Mouse (Mus musculus): ENCODE results near the gene Klf13. TPM values are rescaled to one million over a fixed set of nuclear protein-coding genes. Genes with fewer than 3 reads are reported as not detected.
A peak's percentile ranks its signal among the peaks of the same experiment; 100 is the strongest.

Gene Klf13
- total RNA-seq, 2 experiments from 2014 or later, result 200 to 216 TPM

GRCm38 (mm10) chr7:63905642-63906041 is 33.1 kb downstream of the Klf13 start:
- Histone ChIP-seq H3K27ac (peak overlapping the region; percentile 99), H3K4me3 (no peak overlapping the region)
- no peak for DNase-seq (ENCODE audit: low spot score in 2 of 2)
- TF ChIP-seq CTCF (conservative IDR thresholded peaks at IDR 0.05), result no peak

- no peak for DNase-seq (ENCODE audit: low spot score in 2 of 2)
- Histone ChIP-seq H3K27ac (peak overlapping the region; percentile 99), H3K4me3 (no peak overlapping the region)
- no peak for TF ChIP-seq CTCF (conservative IDR thresholded peaks at IDR 0.05)
These were observed 33.5 kb downstream of the Klf13 start for GRCm38 (mm10) chr7:63905190-63905589.

- TF ChIP-seq CTCF (conservative IDR thresholded peaks at IDR 0.05), result no peak
- no peak for DNase-seq (ENCODE audit: low spot score in 2 of 2)
- Histone ChIP-seq H3K27ac (peak overlapping the region; percentile 99), H3K4me3 (no peak overlapping the region)
These were observed 34.9 kb downstream of the Klf13 start for GRCm38 (mm10) chr7:63903635-63904380.

GRCm38 (mm10) chr7:63902604-63903210 is 36.0 kb downstream of the Klf13 start:
- no peak for DNase-seq (ENCODE audit: low spot score in 2 of 2)
- Histone ChIP-seq H3K27ac (peak overlapping the region; percentile 99), H3K4me3 (no peak overlapping the region)
- TF ChIP-seq CTCF (conservative IDR thresholded peaks at IDR 0.05), result no peak

GRCm38 (mm10) chr7:63901942-63902341 is 36.8 kb downstream of the Klf13 start:
- H3K4me3 ChIP-seq, result no peak overlapping the region
- TF ChIP-seq CTCF (conservative IDR thresholded peaks at IDR 0.05), result no peak
- H3K27ac ChIP-seq, result peak overlapping the region; percentile 99
- no peak for DNase-seq (ENCODE audit: low spot score in 2 of 2)

GRCm38 (mm10) chr7:63901346-63901745 is 37.4 kb downstream of the Klf13 start:
- no peak for TF ChIP-seq CTCF (conservative IDR thresholded peaks at IDR 0.05)
- H3K27ac ChIP-seq, result peak overlapping the region; percentile 99
- peak overlapping the region; percentile 1; the same call in 1 of the 2 replicates for H3K4me3 ChIP-seq
- DNase-seq (ENCODE audit: low spot score in 2 of 2), result peak in 1 of 2 experiments; percentile 54

- no peak overlapping the region for H3K4me3 ChIP-seq
- no peak for DNase-seq (ENCODE audit: low spot score in 2 of 2)
- TF ChIP-seq CTCF (conservative IDR thresholded peaks at IDR 0.05), result no peak
- peak overlapping the region; percentile 99 for H3K27ac ChIP-seq
These were observed 38.3 kb downstream of the Klf13 start for GRCm38 (mm10) chr7:63900411-63900810.

- no peak for TF ChIP-seq CTCF (conservative IDR thresholded peaks at IDR 0.05)
- Histone ChIP-seq H3K27ac (peak overlapping the region; percentile 99), H3K4me3 (no peak overlapping the region)
- no peak for DNase-seq (ENCODE audit: low spot score in 2 of 2)
These were observed 38.8 kb downstream of the Klf13 start for GRCm38 (mm10) chr7:63899925-63900324.

GRCm38 (mm10) chr7:63898201-63898600 is 40.5 kb downstream of the Klf13 start:
- no peak overlapping the region for H3K4me3 ChIP-seq
- no peak for TF ChIP-seq CTCF (conservative IDR thresholded peaks at IDR 0.05)
- H3K27ac ChIP-seq, result peak overlapping the region; percentile 99
- no peak for DNase-seq (ENCODE audit: low spot score in 2 of 2)

- Histone ChIP-seq H3K4me3 (peak overlapping the region; percentile 49; the same call in 1 of the 2 replicates), H3K27ac (peak overlapping the region; percentile 99)
- no peak for DNase-seq (ENCODE audit: low spot score in 2 of 2)
- TF ChIP-seq CTCF (conservative IDR thresholded peaks at IDR 0.05), result no peak
These were observed 41.1 kb downstream of the Klf13 start for GRCm38 (mm10) chr7:63897655-63898054.

- peak overlapping the region; percentile 99 for H3K27ac ChIP-seq
- peak; percentile 62 to 84 for DNase-seq (ENCODE audit: low spot score in 2 of 2)
- TF ChIP-seq CTCF (conservative IDR thresholded peaks at IDR 0.05), result peak; percentile 72
- peak overlapping the region; percentile 49 for H3K4me3 ChIP-seq
These were observed 41.7 kb downstream of the Klf13 start for GRCm38 (mm10) chr7:63896968-63897468.

GRCm38 (mm10) chr7:63896276-63896967 is 42.3 kb downstream of the Klf13 start:
- peak in 1 of 2 experiments; percentile 88 for DNase-seq (ENCODE audit: low spot score in 2 of 2)
- TF ChIP-seq CTCF (conservative IDR thresholded peaks at IDR 0.05), result no peak
- peak overlapping the region; percentile 99 for H3K27ac ChIP-seq
- peak overlapping the region; percentile 49 for H3K4me3 ChIP-seq

GRCm38 (mm10) chr7:63895223-63895622 is 43.5 kb downstream of the Klf13 start:
- DNase-seq (ENCODE audit: low spot score in 2 of 2), result no peak
- Histone ChIP-seq H3K27ac (peak overlapping the region; percentile 99), H3K4me3 (no peak overlapping the region)
- TF ChIP-seq CTCF (conservative IDR thresholded peaks at IDR 0.05), result no peak

All from layer of hippocampus, adult 2 months (tissue).